22 mouse cellular contexts compared by ENCODE assay signal in genomic region chr3:149140461-149140860, GRCm38 (mm10).
A peak's percentile ranks its signal among the peaks of the same experiment; 100 is the strongest.
DNase-seq lines count a peak whose midpoint lies in the region; ATAC-seq lines count a peak whose summit lies in the region.
"Had no signal": no experiment of that assay in that cellular context is flagged by ENCODE, and none has a peak within 500 bp of the region (broad histone marks: within the 10 kb centered on the region; RNA-seq: fewer than 3 reads in every experiment).

No protein-coding gene starts in this region.

- ATAC-seq in intestine, embryonic 16.5 days, result peak; percentile 79
- ATAC-seq in forebrain, embryonic 15.5 days (replicated peaks), result no peak
- ATAC-seq in granulocyte monocyte progenitor cell, adult 5-6 weeks (replicated peaks; ENCODE audit: poor library complexity, severe bottlenecking), result no peak
- ATAC-seq: forebrain, embryonic 14.5 days; forebrain, postnatal 0 days had no signal

- H3K4me2 ChIP-seq in intestine, embryonic 16.5 days (ENCODE audit: low read depth, low read length), result no peak overlapping the region
- H3K4me2 ChIP-seq in forebrain, embryonic 15.5 days (replicated peaks), result no peak overlapping the region
- H3K4me2 ChIP-seq: embryonic facial prominence, embryonic 13.5 days; embryonic facial prominence, embryonic 15.5 days; forebrain, embryonic 12.5 days had no signal

- H3K27ac ChIP-seq in intestine, embryonic 16.5 days (ENCODE audit: low read length), result no peak overlapping the region
- H3K27ac ChIP-seq in forebrain, embryonic 15.5 days (replicated peaks), result no peak overlapping the region
- H3K27ac ChIP-seq: embryonic facial prominence, embryonic 13.5 days; embryonic facial prominence, embryonic 15.5 days; forebrain, embryonic 10.5 days; forebrain, embryonic 12.5 days had no signal

- no peaks in the 10 kb centered on the region for H3K36me3 ChIP-seq in intestine, embryonic 16.5 days (ENCODE audit: control insufficient read depth, insufficient read depth, low read length)
- no peaks in the 10 kb centered on the region for H3K36me3 ChIP-seq in forebrain, embryonic 15.5 days
- H3K36me3 ChIP-seq: embryonic facial prominence, embryonic 13.5 days; embryonic facial prominence, embryonic 15.5 days; forebrain, embryonic 10.5 days; forebrain, embryonic 12.5 days had no signal

- no peak overlapping the region for H3K4me3 ChIP-seq in intestine, embryonic 16.5 days (ENCODE audit: low read length)
- no peak overlapping the region for H3K4me3 ChIP-seq in forebrain, embryonic 15.5 days
- H3K4me3 ChIP-seq: embryonic facial prominence, embryonic 13.5 days; embryonic facial prominence, embryonic 15.5 days; erythroblast, embryonic 14.5 days; forebrain, embryonic 10.5 days; forebrain, embryonic 12.5 days had no signal

- H3K9ac ChIP-seq in intestine, embryonic 16.5 days (ENCODE audit: low read depth, low read length), result no peak overlapping the region
- no peak overlapping the region for H3K9ac ChIP-seq in forebrain, embryonic 15.5 days (replicated peaks)
- H3K9ac ChIP-seq: embryonic facial prominence, embryonic 13.5 days; embryonic facial prominence, embryonic 15.5 days; forebrain, embryonic 12.5 days; forebrain, postnatal 0 days had no signal

- H3K4me1 ChIP-seq in intestine, embryonic 16.5 days (ENCODE audit: control insufficient read depth, insufficient read depth, low read length), result no peaks in the 10 kb centered on the region
- no peaks in the 10 kb centered on the region for H3K4me1 ChIP-seq in forebrain, embryonic 15.5 days
- H3K4me1 ChIP-seq: embryonic facial prominence, embryonic 13.5 days; embryonic facial prominence, embryonic 15.5 days; forebrain, embryonic 10.5 days; forebrain, embryonic 12.5 days had no signal

- no peaks in the 10 kb centered on the region for H3K9me3 ChIP-seq in intestine, embryonic 16.5 days (ENCODE audit: control insufficient read depth, low read length)
- no peaks in the 10 kb centered on the region for H3K9me3 ChIP-seq in forebrain, embryonic 15.5 days
- H3K9me3 ChIP-seq: embryonic facial prominence, embryonic 13.5 days; embryonic facial prominence, embryonic 15.5 days; forebrain, embryonic 10.5 days; forebrain, embryonic 12.5 days had no signal

- no peaks in the 10 kb centered on the region for H3K27me3 ChIP-seq in intestine, embryonic 16.5 days (replicated peaks; ENCODE audit: control insufficient read depth, insufficient read depth, low read length)
- no peaks in the 10 kb centered on the region for H3K27me3 ChIP-seq in forebrain, embryonic 15.5 days
- H3K27me3 ChIP-seq: embryonic facial prominence, embryonic 13.5 days; embryonic facial prominence, embryonic 15.5 days; forebrain, embryonic 12.5 days had no signal

- WGBS in intestine, embryonic 16.5 days, result 76% methylated on average over 3 of the region's 3 CpGs
- WGBS in forebrain, embryonic 15.5 days, result 84% methylated on average over 3 of the region's 3 CpGs

- DNase-seq in heart, adult 11 months, result peak; percentile 39
- DNase-seq in heart, postnatal 4 days, result no peak
- DNase-seq: adrenal gland, adult 2 months; adrenal gland, postnatal 10 days; adrenal gland, postnatal 25 days; cerebellum, adult 11 months; cerebellum, adult 18-20 months; cerebellum, adult 8-10 months; cerebellum, adult 9-11 months; cerebellum, postnatal 14 days; cerebellum, postnatal 36 days; embryo, embryonic 11 days; forebrain, postnatal 0 days had no signal
